Mouse (Mus musculus): ENCODE measurements around the gene Flad1. TPM values are rescaled to one million over a fixed set of nuclear protein-coding genes. Genes with fewer than 3 reads are reported as not detected.

Flad1 gene
- polyA plus RNA-seq, 1 experiment from 2014 or later: 26.5 TPM

DNA sequence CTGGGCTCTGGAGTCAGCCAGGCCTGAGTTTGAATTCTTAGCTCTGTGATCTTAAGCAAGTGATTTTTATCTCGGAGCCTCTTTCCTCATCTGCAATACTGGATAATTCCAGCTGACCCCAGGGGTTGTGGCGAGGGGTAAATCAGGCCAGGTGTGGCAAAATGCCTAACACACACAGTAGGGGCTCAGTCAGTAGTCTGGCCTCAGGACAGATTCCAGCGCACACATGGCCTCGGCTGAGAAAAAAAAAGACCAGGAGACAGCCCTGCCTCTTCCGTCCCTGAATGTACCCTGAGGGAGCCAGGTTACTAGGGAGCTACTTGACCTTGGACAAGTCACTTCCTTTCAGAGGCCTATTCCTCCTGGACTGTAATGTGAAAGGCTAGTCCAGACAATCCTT lies 28.7 kb downstream of the Flad1 start:
- no peak overlapping the region for H3K4me2 ChIP-seq (replicated peaks; ENCODE audit: low read depth, low read length)
- H3K4me3 ChIP-seq (ENCODE audit: low read depth, low read length): no peak overlapping the region
- no peaks in the 10 kb centered on the region for H3K27me3 ChIP-seq (ENCODE audit: control insufficient read depth, insufficient read depth, low read length)
- no peak overlapping the region for H3K9ac ChIP-seq (ENCODE audit: low read depth, low read length)
- no peaks in the 10 kb centered on the region for H3K9me3 ChIP-seq (ENCODE audit: control insufficient read depth, low read length)
- ATAC-seq (ENCODE audit: low FRiP score) (no peak), DNase-seq (ENCODE audit: low spot score) (no peak)
- no peaks in the 10 kb centered on the region for H3K36me3 ChIP-seq (ENCODE audit: control insufficient read depth, insufficient read depth, low read length)
- 81% methylated on average over 5 of the region's 5 CpGs for WGBS
- H3K4me1 ChIP-seq (replicated peaks; ENCODE audit: control insufficient read depth, insufficient read depth, low read length): no peaks in the 10 kb centered on the region
- H3K27ac ChIP-seq (ENCODE audit: low read depth, low read length): no peak overlapping the region

DNA sequence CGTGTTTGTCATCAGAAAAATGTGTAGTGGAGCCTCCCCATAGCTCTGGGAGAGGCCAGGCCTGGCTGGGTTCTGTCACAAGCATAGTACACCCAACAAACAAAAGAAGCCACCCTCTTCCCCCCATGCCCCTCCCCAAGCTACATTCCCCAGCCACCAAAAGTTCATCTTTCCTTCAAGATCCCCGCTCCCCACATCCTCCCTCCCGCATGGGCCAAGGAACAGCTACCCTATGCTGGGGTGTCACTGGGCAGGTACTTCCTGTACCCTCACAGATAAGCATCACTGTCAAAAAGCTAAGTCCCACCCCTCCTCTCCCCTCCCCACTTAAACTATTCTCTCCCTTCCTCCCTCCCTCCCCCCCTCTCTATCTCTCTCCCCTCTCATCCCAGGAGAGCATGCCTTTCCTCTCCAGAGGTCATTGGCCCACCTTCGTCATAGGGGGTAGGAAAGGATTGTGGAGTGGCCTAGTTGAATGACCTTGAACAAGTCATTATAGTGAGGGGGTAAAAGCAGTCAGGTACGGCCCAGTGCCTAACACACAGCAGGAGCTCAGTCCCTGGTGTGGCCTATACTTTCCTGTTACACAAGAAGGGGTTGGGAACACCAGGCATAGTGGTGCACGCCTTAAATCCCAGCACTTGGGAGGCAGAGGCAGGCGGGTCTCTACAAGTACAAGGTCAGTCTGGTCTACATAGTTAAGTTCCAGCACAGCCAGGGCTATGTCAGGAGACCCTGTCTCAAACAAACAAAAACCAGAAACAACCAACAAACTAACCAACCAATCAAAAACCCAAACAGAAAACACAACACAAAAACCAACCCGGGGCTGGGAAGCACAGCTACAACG lies 29.4 kb downstream of the Flad1 start:
- H3K4me1 ChIP-seq (replicated peaks; ENCODE audit: control insufficient read depth, insufficient read depth, low read length): no peaks in the 10 kb centered on the region
- H3K36me3 ChIP-seq (ENCODE audit: control insufficient read depth, insufficient read depth, low read length): no peaks in the 10 kb centered on the region
- H3K4me3 ChIP-seq (ENCODE audit: low read depth, low read length): no peak overlapping the region
- DNase-seq (ENCODE audit: low spot score): no peak
- no peaks in the 10 kb centered on the region for H3K27me3 ChIP-seq (ENCODE audit: control insufficient read depth, insufficient read depth, low read length)
- no peak for ATAC-seq (ENCODE audit: low FRiP score)
- 88% methylated on average over 9 of the region's 9 CpGs for WGBS
- no peak overlapping the region for H3K9ac ChIP-seq (ENCODE audit: low read depth, low read length)
- H3K9me3 ChIP-seq (ENCODE audit: control insufficient read depth, low read length): no peaks in the 10 kb centered on the region
- H3K4me2 ChIP-seq (replicated peaks; ENCODE audit: low read depth, low read length): no peak overlapping the region
- no peak overlapping the region for H3K27ac ChIP-seq (ENCODE audit: low read depth, low read length)

DNA sequence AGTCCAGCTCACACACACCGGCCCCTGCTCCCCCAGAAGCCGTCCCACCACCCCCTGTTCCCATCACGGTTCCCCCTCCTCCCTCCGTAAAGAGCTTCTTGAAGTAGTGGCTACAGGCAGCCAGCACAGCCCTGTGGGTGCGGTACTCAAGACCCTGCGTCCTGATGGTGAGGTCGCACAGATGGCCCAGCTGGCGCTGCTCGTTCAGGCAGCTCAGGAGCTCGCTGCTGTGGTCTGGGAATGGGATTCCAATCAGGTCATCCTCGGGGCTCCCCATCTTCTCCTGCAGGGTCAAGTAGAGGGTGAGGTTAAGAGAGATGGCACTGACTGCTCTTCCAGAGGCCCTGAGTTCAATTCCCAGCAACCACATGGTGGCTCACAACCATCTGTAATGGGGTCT lies 30.4 kb downstream of the Flad1 start:
- Histone ChIP-seq H3K27me3 (ENCODE audit: control insufficient read depth, insufficient read depth, low read length) (no peaks in the 10 kb centered on the region), H3K9me3 (ENCODE audit: control insufficient read depth, low read length) (no peaks in the 10 kb centered on the region), H3K9ac (ENCODE audit: low read depth, low read length) (no peak overlapping the region), H3K4me2 (replicated peaks; ENCODE audit: low read depth, low read length) (no peak overlapping the region), H3K4me1 (replicated peaks; ENCODE audit: control insufficient read depth, insufficient read depth, low read length) (no peaks in the 10 kb centered on the region), H3K27ac (ENCODE audit: low read depth, low read length) (no peak overlapping the region), H3K36me3 (ENCODE audit: control insufficient read depth, insufficient read depth, low read length) (no peaks in the 10 kb centered on the region), H3K4me3 (ENCODE audit: low read depth, low read length) (no peak overlapping the region)
- ATAC-seq (ENCODE audit: low FRiP score) (no peak), DNase-seq (ENCODE audit: low spot score) (no peak)
- WGBS: 79% methylated on average over 11 of the region's 11 CpGs

DNA sequence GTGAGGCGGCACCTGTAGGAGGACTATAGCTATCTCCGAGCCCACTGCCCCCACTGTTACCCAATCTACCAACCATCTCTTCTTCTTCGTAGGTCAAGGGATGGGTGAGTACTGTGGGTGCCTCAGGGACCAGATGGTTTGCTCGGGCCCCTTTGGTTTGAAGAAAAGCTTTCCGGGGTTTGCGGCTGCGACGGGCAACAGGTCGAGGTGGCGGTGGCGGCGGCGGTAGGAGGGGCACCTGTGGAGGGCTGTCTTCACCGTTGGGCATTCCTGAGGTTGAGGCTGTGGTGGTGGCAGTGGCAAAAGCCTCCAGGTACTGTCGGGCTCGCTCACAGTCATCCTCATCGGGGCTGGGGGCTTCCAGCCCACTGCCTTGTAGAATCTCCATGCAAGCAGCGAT lies 31.0 kb downstream of the Flad1 start:
- Histone ChIP-seq H3K27me3 (ENCODE audit: control insufficient read depth, insufficient read depth, low read length) (no peaks in the 10 kb centered on the region), H3K9ac (ENCODE audit: low read depth, low read length) (no peak overlapping the region), H3K4me1 (replicated peaks; ENCODE audit: control insufficient read depth, insufficient read depth, low read length) (no peaks in the 10 kb centered on the region), H3K36me3 (ENCODE audit: control insufficient read depth, insufficient read depth, low read length) (no peaks in the 10 kb centered on the region), H3K9me3 (ENCODE audit: control insufficient read depth, low read length) (no peaks in the 10 kb centered on the region), H3K4me3 (ENCODE audit: low read depth, low read length) (no peak overlapping the region), H3K4me2 (replicated peaks; ENCODE audit: low read depth, low read length) (no peak overlapping the region), H3K27ac (ENCODE audit: low read depth, low read length) (no peak overlapping the region)
- no peak for ATAC-seq (ENCODE audit: low FRiP score)
- WGBS: 95% methylated on average over 18 of the region's 18 CpGs
- DNase-seq (ENCODE audit: low spot score): no peak

DNA sequence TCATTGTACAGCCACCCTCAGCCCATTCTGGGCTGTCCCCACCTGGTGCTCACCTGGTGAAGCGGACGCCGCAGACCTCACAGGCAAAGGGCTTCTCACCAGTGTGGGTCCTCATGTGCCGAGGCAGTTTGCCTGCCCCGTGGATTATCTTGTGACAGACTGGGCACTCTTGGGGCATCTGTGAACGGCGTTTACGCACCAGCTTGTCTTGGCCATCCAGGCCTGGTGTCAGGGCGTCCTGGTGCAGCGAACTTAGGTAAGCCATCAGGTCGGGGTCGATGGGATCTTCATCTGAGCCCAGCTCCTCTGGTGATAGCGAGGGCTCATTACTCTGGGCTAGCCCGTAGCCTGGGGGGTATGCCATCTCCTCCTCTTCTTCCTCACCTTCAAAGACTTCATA lies 31.4 kb downstream of the Flad1 start:
- no peaks in the 10 kb centered on the region for H3K4me1 ChIP-seq (replicated peaks; ENCODE audit: control insufficient read depth, insufficient read depth, low read length)
- H3K36me3 ChIP-seq (ENCODE audit: control insufficient read depth, insufficient read depth, low read length): no peaks in the 10 kb centered on the region
- H3K27me3 ChIP-seq (ENCODE audit: control insufficient read depth, insufficient read depth, low read length): no peaks in the 10 kb centered on the region
- H3K27ac ChIP-seq (ENCODE audit: low read depth, low read length): no peak overlapping the region
- ATAC-seq (ENCODE audit: low FRiP score) (no peak), DNase-seq (ENCODE audit: low spot score) (no peak)
- no peak overlapping the region for H3K4me2 ChIP-seq (replicated peaks; ENCODE audit: low read depth, low read length)
- no peak overlapping the region for H3K9ac ChIP-seq (ENCODE audit: low read depth, low read length)
- WGBS: 96% methylated on average over 14 of the region's 14 CpGs
- H3K9me3 ChIP-seq (ENCODE audit: control insufficient read depth, low read length): no peaks in the 10 kb centered on the region
- no peak overlapping the region for H3K4me3 ChIP-seq (ENCODE audit: low read depth, low read length)

DNA sequence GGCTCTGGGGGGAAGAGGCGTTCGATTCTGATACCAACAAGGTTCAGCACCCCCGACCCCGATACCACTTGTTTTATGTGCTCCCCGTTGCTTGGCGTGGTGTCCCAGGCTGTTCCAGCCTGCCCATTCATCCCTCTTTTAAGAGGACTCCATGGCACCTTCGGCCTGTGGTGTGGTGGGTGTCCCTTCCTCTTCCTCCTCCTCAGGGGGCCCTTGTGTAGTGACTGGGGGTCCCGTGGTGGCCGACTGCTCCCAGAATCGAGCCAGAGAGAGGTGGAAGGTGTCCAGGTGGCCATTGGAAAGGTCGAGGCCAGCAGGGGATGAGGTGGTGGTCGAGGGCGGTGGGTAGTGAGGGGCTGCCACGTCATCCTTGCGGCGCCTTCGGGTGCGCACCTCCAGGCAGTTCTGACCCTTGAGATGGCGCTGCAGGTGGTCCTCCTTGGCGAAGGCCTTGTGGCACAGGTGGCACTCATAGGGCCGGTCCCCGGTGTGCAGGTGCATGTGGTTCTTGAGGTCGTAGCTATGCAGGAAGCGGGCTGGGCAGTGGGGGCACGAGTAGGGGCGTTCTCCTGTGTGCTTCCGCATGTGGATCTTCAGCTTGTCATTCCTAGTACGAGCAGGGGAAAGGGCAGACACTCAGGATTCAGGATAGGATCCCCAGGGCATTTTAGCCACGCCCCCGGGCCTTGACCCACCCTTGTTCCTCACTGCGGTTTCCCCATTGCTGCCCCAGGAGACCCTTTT lies 32.1 kb downstream of the Flad1 start:
- Histone ChIP-seq H3K27me3 (ENCODE audit: control insufficient read depth, insufficient read depth, low read length) (no peaks in the 10 kb centered on the region), H3K4me1 (replicated peaks; ENCODE audit: control insufficient read depth, insufficient read depth, low read length) (no peaks in the 10 kb centered on the region), H3K4me3 (ENCODE audit: low read depth, low read length) (no peak overlapping the region), H3K36me3 (ENCODE audit: control insufficient read depth, insufficient read depth, low read length) (no peaks in the 10 kb centered on the region), H3K9ac (ENCODE audit: low read depth, low read length) (no peak overlapping the region), H3K9me3 (ENCODE audit: control insufficient read depth, low read length) (no peaks in the 10 kb centered on the region), H3K27ac (ENCODE audit: low read depth, low read length) (no peak overlapping the region), H3K4me2 (replicated peaks; ENCODE audit: low read depth, low read length) (no peak overlapping the region)
- ATAC-seq (ENCODE audit: low FRiP score) (no peak), DNase-seq (ENCODE audit: low spot score) (no peak)
- 85% methylated on average over 31 of the region's 31 CpGs for WGBS

DNA sequence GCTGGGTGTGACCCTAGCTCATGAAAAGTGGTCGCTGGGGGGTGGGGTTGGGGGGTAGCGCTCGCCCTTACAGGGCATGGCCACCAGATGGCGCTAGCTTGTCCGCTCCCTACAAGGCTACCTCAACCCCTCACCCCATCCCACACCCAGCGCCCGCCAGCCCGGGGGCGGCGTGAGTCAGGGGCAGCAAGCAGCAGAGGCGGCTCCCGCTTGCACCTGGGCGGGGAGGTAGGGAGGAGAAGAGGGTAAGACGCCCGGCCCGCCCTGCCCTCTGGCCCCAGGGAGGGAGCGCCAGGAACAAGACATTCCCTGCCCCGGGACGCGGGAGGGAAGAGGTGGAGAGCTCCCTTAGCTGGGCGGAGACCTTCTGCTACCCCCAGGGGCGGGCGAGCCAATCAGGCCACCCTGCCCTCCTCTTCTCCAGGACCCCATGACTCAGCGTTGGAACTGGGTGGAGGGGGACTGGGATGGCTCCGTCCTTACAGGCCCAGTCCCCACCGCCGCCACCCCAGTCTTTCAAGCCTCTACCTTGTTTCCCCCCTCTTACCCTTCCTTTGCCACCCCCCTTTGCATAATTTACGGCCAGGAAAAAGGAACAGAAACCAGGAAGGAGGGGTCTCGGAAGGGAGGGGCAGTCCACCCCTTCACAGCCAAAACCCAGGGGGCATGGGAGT lies 33.1 kb downstream of the Flad1 start:
- peak; percentile 92 for ATAC-seq (ENCODE audit: low FRiP score)
- peak overlapping the region; percentile 65 for H3K4me2 ChIP-seq (replicated peaks; ENCODE audit: low read depth, low read length)
- H3K27ac ChIP-seq (ENCODE audit: low read depth, low read length): peak overlapping the region; percentile 19; the same call in 1 of the 2 replicates
- H3K4me3 ChIP-seq (ENCODE audit: low read depth, low read length): peak overlapping the region; percentile 51
- 1% methylated on average over 23 of the region's 29 CpGs for WGBS
- H3K4me1 ChIP-seq (replicated peaks; ENCODE audit: control insufficient read depth, insufficient read depth, low read length): no peaks in the 10 kb centered on the region
- no peaks in the 10 kb centered on the region for H3K9me3 ChIP-seq (ENCODE audit: control insufficient read depth, low read length)
- DNase-seq (ENCODE audit: low spot score): peak; percentile 93
- no peaks in the 10 kb centered on the region for H3K27me3 ChIP-seq (ENCODE audit: control insufficient read depth, insufficient read depth, low read length)
- H3K9ac ChIP-seq (ENCODE audit: low read depth, low read length): peak overlapping the region; percentile 60
- no peaks in the 10 kb centered on the region for H3K36me3 ChIP-seq (ENCODE audit: control insufficient read depth, insufficient read depth, low read length)

DNA sequence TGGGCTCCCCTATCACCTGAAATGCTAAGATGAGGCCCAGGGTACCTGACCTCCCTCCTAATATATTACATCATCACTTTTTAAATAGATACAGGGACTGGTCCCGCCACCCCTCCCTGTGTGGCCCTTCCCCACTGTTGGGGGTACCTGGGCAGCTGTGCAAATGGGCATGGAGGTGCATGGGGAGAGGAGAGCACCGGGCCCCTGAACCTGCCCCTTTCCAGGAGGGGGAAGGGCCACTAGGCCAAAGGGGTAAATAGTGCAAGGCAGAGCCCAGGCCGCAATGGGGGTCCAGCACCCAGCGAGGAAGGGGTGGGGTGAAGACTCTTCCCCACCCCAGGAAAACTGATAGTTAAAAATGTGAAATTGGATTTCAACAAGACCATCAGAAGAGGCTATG lies 33.8 kb downstream of the Flad1 start:
- H3K4me3 ChIP-seq (ENCODE audit: low read depth, low read length): no peak overlapping the region
- H3K27me3 ChIP-seq (ENCODE audit: control insufficient read depth, insufficient read depth, low read length): no peaks in the 10 kb centered on the region
- H3K4me2 ChIP-seq (replicated peaks; ENCODE audit: low read depth, low read length): no peak overlapping the region
- 75% methylated on average over 4 of the region's 4 CpGs for WGBS
- DNase-seq (ENCODE audit: low spot score): no peak
- no peaks in the 10 kb centered on the region for H3K9me3 ChIP-seq (ENCODE audit: control insufficient read depth, low read length)
- no peaks in the 10 kb centered on the region for H3K36me3 ChIP-seq (ENCODE audit: control insufficient read depth, insufficient read depth, low read length)
- ATAC-seq (ENCODE audit: low FRiP score): peak; percentile 28
- no peak overlapping the region for H3K9ac ChIP-seq (ENCODE audit: low read depth, low read length)
- H3K27ac ChIP-seq (ENCODE audit: low read depth, low read length): no peak overlapping the region
- H3K4me1 ChIP-seq (replicated peaks; ENCODE audit: control insufficient read depth, insufficient read depth, low read length): no peaks in the 10 kb centered on the region
